9 mouse cellular contexts compared by ENCODE assay signal in the genomic region with DNA sequence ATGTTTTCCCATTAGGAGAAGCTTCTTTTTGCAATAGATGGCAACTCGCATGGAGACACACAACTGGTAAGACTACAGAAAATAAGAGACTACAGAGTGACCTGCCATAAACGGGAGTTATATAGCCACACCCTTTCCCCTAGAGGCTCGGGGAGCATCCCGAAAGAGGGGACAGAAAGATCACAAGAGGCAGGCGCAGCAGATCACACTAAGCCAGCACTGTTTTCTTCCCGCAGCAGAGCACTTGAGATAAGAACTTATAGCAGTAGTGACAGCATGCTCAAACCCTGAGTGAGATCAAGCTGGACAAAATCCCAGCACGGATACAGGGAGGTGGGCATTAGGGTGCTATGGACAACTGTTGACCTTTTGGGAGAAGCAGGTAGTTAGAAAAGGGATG.
DNase-seq lines count a peak whose midpoint lies in the region; ATAC-seq and TF ChIP-seq lines count a peak whose summit lies in the region.
"Had no signal": no experiment of that assay in that cellular context is flagged by ENCODE, and none has a peak within 500 bp of the region (broad histone marks: within the 10 kb centered on the region; RNA-seq: fewer than 3 reads in every experiment).

No protein-coding gene starts in this region.

- no peak for TF ChIP-seq CTCF in lung, embryonic 14.5 days (IDR thresholded peaks at IDR 0.05; ENCODE audit: low read depth)

- H3K9ac ChIP-seq in heart, embryonic 12.5 days: no peak overlapping the region
- H3K9ac ChIP-seq in lung, embryonic 14.5 days: no peak overlapping the region
- no peak overlapping the region for H3K9ac ChIP-seq in intestine, embryonic 15.5 days

- no peaks in the 10 kb centered on the region for H3K27me3 ChIP-seq in heart, embryonic 12.5 days (replicated peaks)
- no peaks in the 10 kb centered on the region for H3K27me3 ChIP-seq in lung, embryonic 14.5 days (ENCODE audit: insufficient read depth, low read length)
- no peaks in the 10 kb centered on the region for H3K27me3 ChIP-seq in intestine, embryonic 15.5 days (replicated peaks)
- H3K27me3 ChIP-seq in myocyte (ENCODE audit: control insufficient read depth, insufficient read depth, insufficient read length): no peaks in the 10 kb centered on the region

- peak; percentile 54 for ATAC-seq in heart, embryonic 12.5 days (ENCODE audit: insufficient number of reproducible peaks, low FRiP score)
- peak; percentile 31; the same call in 1 of the 2 replicates for ATAC-seq in lung, embryonic 14.5 days (ENCODE audit: insufficient read depth)
- ATAC-seq in intestine, embryonic 15.5 days: no peak; the same call in 1 of the 2 replicates
- ATAC-seq: inflammation-experienced regulatory T-cells, adult 6 months had no signal

- intact Hi-C loops in heart, postnatal 10 days (cut with DNase I): loop anchor here (2.0 kb wide), 1 partner anchor 193 kb away; no protein-coding TSS in a partner anchor
- intact Hi-C loops in left cerebral cortex, postnatal 36 days (cut with DNase I): loop anchor here (5.0 kb wide), 2 partner anchors 191 to 206 kb away; no protein-coding TSS in a partner anchor

- no peaks in the 10 kb centered on the region for H3K9me3 ChIP-seq in heart, embryonic 12.5 days (replicated peaks)
- no peaks in the 10 kb centered on the region for H3K9me3 ChIP-seq in lung, embryonic 14.5 days (ENCODE audit: low read depth, low read length)
- no peaks in the 10 kb centered on the region for H3K9me3 ChIP-seq in intestine, embryonic 15.5 days
- H3K9me3 ChIP-seq: limb, embryonic 12.5 days had no signal

- H3K79me2 ChIP-seq in myocyte (ENCODE audit: control insufficient read depth, insufficient read depth): no peaks in the 10 kb centered on the region

- TF ChIP-seq POLR2A in myocyte (IDR thresholded peaks at IDR 0.05; ENCODE audit: insufficient read length, low read depth): no peak

- H3ac ChIP-seq in myocyte (ENCODE audit: control insufficient read depth, insufficient read length): no peak overlapping the region

- H3K4me1 ChIP-seq in heart, embryonic 12.5 days (replicated peaks): peaks cover 29% of the 10 kb centered on the region
- no peaks in the 10 kb centered on the region for H3K4me1 ChIP-seq in lung, embryonic 14.5 days (ENCODE audit: insufficient read depth)
- 0 out of 2 replicates have a peak, but pooled peaks cover 4% of the 10 kb centered on the region for H3K4me1 ChIP-seq in intestine, embryonic 15.5 days (replicated peaks)

- 18% methylated on average over 7 of the region's 7 CpGs for WGBS in heart, embryonic 12.5 days
- 31% methylated on average over 7 of the region's 7 CpGs for WGBS in lung, embryonic 14.5 days
- WGBS in intestine, embryonic 15.5 days: 47% methylated on average over 7 of the region's 7 CpGs

- H3K27ac ChIP-seq in heart, embryonic 12.5 days (ENCODE audit: poor library complexity, severe bottlenecking): 0 out of 2 replicates have a peak overlapping the region, but pooled peaks have one; percentile 17
- no peak overlapping the region for H3K27ac ChIP-seq in lung, embryonic 14.5 days (ENCODE audit: low read depth)
- H3K27ac ChIP-seq in intestine, embryonic 15.5 days: no peak overlapping the region
- H3K27ac ChIP-seq: limb, embryonic 12.5 days had no signal

- no peak for DNase-seq in heart, postnatal 10 days
- DNase-seq in lung, embryonic 14.5 days: no peak
- DNase-seq in lung, postnatal 4 days: no peak
- DNase-seq in left cerebral cortex, postnatal 36 days (ENCODE audit: low spot score in 2 of 2): no peak

- H3K36me3 ChIP-seq in heart, embryonic 12.5 days: no peaks in the 10 kb centered on the region
- H3K36me3 ChIP-seq in lung, embryonic 14.5 days (ENCODE audit: insufficient read depth): no peaks in the 10 kb centered on the region
- H3K36me3 ChIP-seq in intestine, embryonic 15.5 days: no peaks in the 10 kb centered on the region
- H3K36me3 ChIP-seq in myocyte (ENCODE audit: control insufficient read depth, insufficient read depth): no peaks in the 10 kb centered on the region
- H3K36me3 ChIP-seq: limb, embryonic 12.5 days had no signal

- H3K4me2 ChIP-seq in heart, embryonic 12.5 days: peak overlapping the region; percentile 53
- H3K4me2 ChIP-seq in lung, embryonic 14.5 days: no peak overlapping the region; the same call in 1 of the 2 replicates
- H3K4me2 ChIP-seq in intestine, embryonic 15.5 days (replicated peaks): peak overlapping the region; percentile 33; the same call in 1 of the 2 replicates
- H3K4me2 ChIP-seq in myocyte (ENCODE audit: low read depth): peak overlapping the region; percentile 70
- H3K4me2 ChIP-seq: limb, embryonic 12.5 days had no signal

- H3K4me3 ChIP-seq in heart, embryonic 12.5 days: peak overlapping the region; percentile 21; the same call in 1 of the 2 replicates
- H3K4me3 ChIP-seq in lung, embryonic 14.5 days (ENCODE audit: low read depth, low read length): no peak overlapping the region
- H3K4me3 ChIP-seq in intestine, embryonic 15.5 days (replicated peaks): no peak overlapping the region
- no peak overlapping the region for H3K4me3 ChIP-seq in myocyte
- H3K4me3 ChIP-seq: limb, embryonic 12.5 days had no signal

TF ChIP-seq in myocyte, 11 proteins besides CTCF, POLR2A, EP300 and RAD21:
- no peak for TF ChIP-seq CEBPB (IDR thresholded peaks at IDR 0.05; ENCODE audit: insufficient read depth, poor library complexity, severe bottlenecking)
- no peak for TF ChIP-seq TCF3 (IDR thresholded peaks at IDR 0.05; ENCODE audit: insufficient read length, low read depth)
- no peak for TF ChIP-seq REST (IDR thresholded peaks at IDR 0.05; ENCODE audit: insufficient read depth, insufficient read length)
- TF ChIP-seq SRF (IDR thresholded peaks at IDR 0.05; ENCODE audit: control insufficient read depth, insufficient read length, low read depth): no peak
- no peak for TF ChIP-seq MYOD1 (IDR thresholded peaks at IDR 0.05; ENCODE audit: control insufficient read depth in 1 of 3, insufficient read length in 2 of 3, low read depth in 2 of 3)
- no peak for TF ChIP-seq MAX (IDR thresholded peaks at IDR 0.05; ENCODE audit: low read depth)
- TF ChIP-seq MYOG (IDR thresholded peaks at IDR 0.05; ENCODE audit: control insufficient read depth in 1 of 3, insufficient read depth in 1 of 3, insufficient read length in 2 of 3, low read depth in 2 of 3): no peak
- TF ChIP-seq E2F4 (IDR thresholded peaks at IDR 0.05; ENCODE audit: insufficient read depth): no peak
